8 mouse cellular contexts compared by ENCODE assay signal in genomic region chr3:8717334-8717812, GRCm38 (mm10).
A peak's percentile ranks its signal among the peaks of the same experiment; 100 is the strongest.
DNase-seq lines count a peak whose midpoint lies in the region; ATAC-seq and TF ChIP-seq lines count a peak whose summit lies in the region.

No protein-coding gene starts in this region.

- H3K9ac ChIP-seq in hindbrain, embryonic 16.5 days (ENCODE audit: low read depth, low read length) = peak overlapping the region; percentile 52
- peak overlapping the region; percentile 21; the same call in 1 of the 2 replicates for H3K9ac ChIP-seq in liver, adult 2 months (ENCODE audit: low read depth, low read length)

- TF ChIP-seq POLR2A in liver, adult 2 months (IDR thresholded peaks at IDR 0.05; ENCODE audit: extremely low read depth, insufficient read depth, low read length) = no peak

- no peak overlapping the region; the same call in 1 of the 2 replicates for H3K27ac ChIP-seq in hindbrain, embryonic 16.5 days (ENCODE audit: low read depth, low read length)
- no peak overlapping the region for H3K27ac ChIP-seq in liver, adult 2 months (replicated peaks; ENCODE audit: insufficient read depth, low read depth, low read length)

- H3K4me3 ChIP-seq in hindbrain, embryonic 16.5 days (ENCODE audit: low read length) = peak overlapping the region; percentile 35
- H3K4me3 ChIP-seq in liver, adult 2 months (ENCODE audit: insufficient read depth, low read depth, low read length) = no peak overlapping the region; the same call in 1 of the 2 replicates

- H3K4me1 ChIP-seq in hindbrain, embryonic 16.5 days (ENCODE audit: control insufficient read depth, insufficient read depth, low read depth, low read length) = peaks cover 15% of the 10 kb centered on the region
- H3K4me1 ChIP-seq in liver, adult 2 months (ENCODE audit: control insufficient read depth, insufficient read depth, low read length) = no peaks in the 10 kb centered on the region

- no peaks in the 10 kb centered on the region for H3K9me3 ChIP-seq in hindbrain, embryonic 16.5 days (ENCODE audit: control insufficient read depth, low read length)

- H3K27me3 ChIP-seq in hindbrain, embryonic 16.5 days (replicated peaks; ENCODE audit: control insufficient read depth, insufficient read depth, low read length) = no peaks in the 10 kb centered on the region
- H3K27me3 ChIP-seq in liver, adult 2 months (ENCODE audit: control insufficient read depth, insufficient read depth, low read length) = peaks cover 7% of the 10 kb centered on the region

- H3K36me3 ChIP-seq in hindbrain, embryonic 16.5 days (ENCODE audit: control insufficient read depth, insufficient read depth, low read length) = no peaks in the 10 kb centered on the region
- H3K36me3 ChIP-seq in liver, adult 2 months (ENCODE audit: control insufficient read depth, insufficient read depth, low read length) = no peaks in the 10 kb centered on the region

- H3K4me2 ChIP-seq in hindbrain, embryonic 16.5 days (ENCODE audit: low read length) = peak overlapping the region; percentile 67

- WGBS in hindbrain, embryonic 16.5 days = 0% methylated on average over 18 of the region's 18 CpGs
- 12% methylated on average over 18 of the region's 18 CpGs for WGBS in liver, adult 2 months

- no peak for TF ChIP-seq CTCF in liver, adult 2 months (IDR thresholded peaks at IDR 0.05; ENCODE audit: low read depth, low read length)

- ATAC-seq in hindbrain, embryonic 16.5 days = peak; percentile 79

- peak; percentile 39 for DNase-seq in adrenal gland, postnatal 14 days
- DNase-seq in adrenal gland, postnatal 25 days = no peak
- DNase-seq in adrenal gland, postnatal 36 days = peak; percentile 11 to 24
- peak; percentile 30 to 61 for DNase-seq in frontal cortex, postnatal 36 days (ENCODE audit: low spot score in 2 of 2)
- DNase-seq in liver, adult 2 months (ENCODE audit: extremely low read depth, low read depth, low spot score) = no peak
- peak; percentile 84 for DNase-seq in neural tube, embryonic 10.5 days (ENCODE audit: extremely low spot score, low spot score)
- peak; percentile 47 for DNase-seq in thymus, postnatal 25 days

- no peaks in the 10 kb centered on the region for H3K79me2 ChIP-seq in liver, adult 2 months (ENCODE audit: control insufficient read depth, insufficient read depth, low read length)

Comparison
In these comparisons a context has a peak if more than half of its experiments do, and no peak if none do; other contexts are left out.
1. DNase-seq: peak in adrenal gland, postnatal 14 days (single experiment), adrenal gland, postnatal 36 days (2 of 2), frontal cortex, postnatal 36 days (2 of 2), neural tube, embryonic 10.5 days (single experiment) and thymus, postnatal 25 days (single experiment); none in adrenal gland, postnatal 25 days (single experiment) and liver, adult 2 months (single experiment).